Mouse (Mus musculus) lung, postnatal 0 days (tissue): ENCODE results near the gene Slc15a1.

Experiments
- CTCF ChIP-seq: IDR thresholded peaks from 2 replicates; pipeline ENCODE4 v1.5.1; 2016; ENCODE audit warnings: antibody characterized with exemption, mild to moderate bottlenecking
- EP300 ChIP-seq: IDR thresholded peaks from 2 replicates; pipeline ENCODE4 v1.6.1; 2016; ENCODE audit warnings: antibody characterized with exemption, mild to moderate bottlenecking, control low read depth

GRCm38 (mm10) chr14:121516881-121517280 is 11.8 kb upstream of the Slc15a1 start:
- TF ChIP-seq CTCF (no peak), EP300 (no peak)
